Mouse (Mus musculus) frontal cortex, postnatal 14 days (tissue): ENCODE data around the gene Npnt.

Source experiments
- DNase-seq, 2 experiments: peaks; one replicate each; pipeline ENCODE4 v3.0.0; 2022; ENCODE audit warnings: low spot score in 2 of 2

The Npnt gene

DNA sequence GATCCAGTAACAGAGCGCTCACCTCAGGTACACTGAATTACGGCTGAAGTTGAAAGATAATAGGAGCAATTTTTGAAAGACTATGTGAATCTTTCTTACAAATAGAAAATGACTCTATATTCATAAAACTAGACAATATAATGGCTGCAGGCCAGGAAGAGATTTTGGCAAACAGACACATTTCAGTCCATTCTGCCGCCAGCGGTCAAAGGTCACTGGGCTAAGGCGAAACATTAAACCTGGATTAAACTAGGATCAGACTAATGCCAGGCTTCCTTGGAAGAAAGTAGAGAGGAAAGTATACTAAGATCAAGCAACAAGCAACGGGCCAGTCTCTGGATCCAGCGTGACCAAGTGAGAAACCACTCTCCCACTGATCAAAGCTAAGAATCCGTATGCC lies 11.1 kb downstream of the Npnt start:
- DNase-seq = no peak

- no peak for DNase-seq
These were observed 15.4 kb downstream of the Npnt start for GRCm38 (mm10) chr3:132934649-132935048.

DNA sequence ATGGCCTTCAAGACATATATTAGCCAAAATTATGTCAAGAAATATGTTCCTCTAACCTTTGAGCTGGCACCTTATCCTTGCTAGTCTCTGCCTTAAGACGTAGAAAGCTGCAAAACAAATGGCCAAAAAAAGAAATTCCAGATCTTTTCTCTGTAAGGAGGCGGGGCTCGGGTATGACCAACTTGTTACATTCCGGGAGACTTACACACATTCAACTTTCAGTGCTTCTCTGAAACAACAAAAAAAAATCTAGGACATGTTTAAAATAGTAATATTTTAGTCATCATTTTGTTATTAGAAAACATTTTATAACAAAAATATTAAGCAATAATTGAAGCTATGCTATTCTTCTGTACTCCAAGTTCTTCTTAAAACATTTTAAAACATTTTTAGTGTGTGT lies 18.6 kb downstream of the Npnt start:
- DNase-seq = no peak

GRCm38 (mm10) chr3:132929866-132930265 lies 20.2 kb downstream of the Npnt start:
- no peak for DNase-seq

- no peak for DNase-seq
These were observed 21.9 kb downstream of the Npnt start for GRCm38 (mm10) chr3:132928186-132928585.

GRCm38 (mm10) chr3:132919798-132920197 lies 30.3 kb downstream of the Npnt start:
- DNase-seq = no peak

DNA sequence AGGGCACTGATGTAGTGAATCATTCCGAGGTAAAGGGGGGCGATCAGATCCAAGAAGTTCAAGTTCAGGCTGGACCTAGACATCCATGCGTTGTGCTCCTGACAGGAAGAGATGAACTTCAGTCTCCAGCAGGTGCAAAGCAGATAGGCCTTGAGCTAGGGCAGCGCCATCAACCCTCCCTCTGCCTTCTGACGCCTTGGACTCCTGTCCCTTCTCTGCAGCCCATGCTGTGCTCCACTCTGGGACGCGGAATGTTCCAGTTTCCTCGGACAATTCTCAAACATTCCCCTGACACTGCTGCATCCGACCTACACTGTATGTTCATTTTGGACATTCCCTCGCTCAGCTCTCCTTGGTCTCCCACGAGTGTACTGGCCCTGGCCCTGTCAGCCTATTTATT lies 30.9 kb downstream of the Npnt start:
- no peak for DNase-seq

DNA sequence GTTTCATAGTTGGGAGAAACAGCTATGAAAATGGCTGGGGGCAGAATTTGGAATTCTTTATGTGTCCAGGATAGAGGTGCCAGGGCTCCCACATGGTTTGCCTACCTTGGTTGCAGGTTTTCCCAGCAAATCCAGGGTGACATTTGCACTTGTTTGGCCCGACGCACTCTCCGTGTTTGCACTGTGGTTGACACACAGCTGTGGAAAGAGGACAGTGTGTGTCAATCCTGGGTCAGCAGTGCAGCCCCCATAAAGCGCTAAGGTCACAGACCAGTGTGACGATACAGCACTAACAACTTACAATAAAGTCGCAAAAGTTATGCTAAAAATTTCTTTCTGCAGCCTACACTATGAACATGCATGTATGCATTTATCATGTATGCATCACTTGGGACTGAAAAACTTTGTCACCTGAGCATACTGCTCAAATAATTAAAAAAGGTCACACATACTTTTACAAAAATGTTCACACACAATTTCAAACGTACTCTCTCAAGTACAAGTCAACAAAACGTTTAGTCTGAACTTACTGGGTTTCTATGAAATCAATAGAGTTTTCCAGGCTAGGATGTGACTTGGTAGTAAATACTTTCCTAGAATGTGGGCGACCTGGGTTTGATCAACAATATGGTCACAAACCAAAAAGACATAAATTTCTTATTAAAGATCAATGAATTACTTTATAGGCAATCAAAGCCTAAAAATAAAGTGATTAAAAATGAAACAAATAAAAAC lies 32.6 kb downstream of the Npnt start:
- no peak for DNase-seq

DNA sequence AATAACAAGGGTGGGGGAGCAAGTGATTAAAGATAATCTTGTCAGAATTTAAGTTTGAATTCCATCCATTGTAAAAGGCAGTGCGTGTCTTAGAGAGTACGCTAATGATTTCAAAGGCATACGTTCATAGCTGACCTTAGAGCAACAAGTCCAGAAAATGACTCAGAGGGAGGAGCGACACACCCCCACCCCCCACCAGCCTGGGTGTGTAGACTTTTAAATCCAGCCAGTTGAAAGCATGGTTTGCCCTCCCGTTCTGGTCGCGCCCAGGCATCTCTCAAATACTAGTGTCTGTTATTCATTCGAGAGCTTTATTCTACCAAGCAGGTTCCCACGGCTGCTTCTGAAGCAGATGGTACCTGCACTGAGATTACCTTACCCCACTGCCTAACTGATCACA lies 34.4 kb downstream of the Npnt start:
- no peak for DNase-seq

DNA sequence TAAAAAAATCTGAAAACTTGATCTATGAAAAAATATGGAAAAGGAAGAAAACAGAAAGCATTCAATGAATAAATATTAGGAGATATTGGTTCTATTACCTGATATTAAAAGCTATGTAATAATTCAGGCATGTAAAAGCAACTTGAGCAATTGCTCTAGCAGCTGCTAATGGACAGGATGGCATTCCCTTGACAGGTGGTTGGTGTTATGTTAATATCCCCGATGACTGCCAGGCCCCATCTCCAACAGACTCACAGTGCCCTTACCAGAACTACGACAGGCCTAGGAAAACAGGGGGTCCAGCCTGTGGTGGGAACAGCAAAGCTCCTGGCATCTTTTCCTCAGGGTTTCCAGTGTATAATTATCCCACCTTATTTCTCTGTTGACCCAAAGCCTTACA lies 37.7 kb downstream of the Npnt start:
- no peak for DNase-seq

GRCm38 (mm10) chr3:132911716-132912115 lies 38.4 kb downstream of the Npnt start:
- no peak for DNase-seq

- no peak for DNase-seq
These were observed 39.4 kb downstream of the Npnt start for GRCm38 (mm10) chr3:132910727-132911126.

DNA sequence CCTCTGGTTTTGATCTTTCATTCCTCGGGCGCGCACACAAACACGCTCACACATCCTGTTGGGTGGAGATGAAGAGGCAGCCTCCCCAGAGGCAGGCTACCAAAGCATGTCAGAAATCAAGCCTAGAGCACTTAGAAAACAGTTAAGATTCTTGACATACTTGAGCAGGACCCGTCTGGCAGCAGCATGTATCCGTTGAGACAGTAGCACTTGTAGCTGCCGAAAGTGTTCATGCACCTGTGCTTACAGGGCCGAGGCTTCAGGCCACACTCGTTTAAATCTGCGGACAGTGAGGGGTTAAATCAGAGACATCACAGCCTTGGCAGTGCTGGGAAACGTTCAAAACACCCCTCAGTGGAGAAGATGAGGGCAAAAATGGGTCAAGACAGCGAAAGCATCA lies 40.4 kb downstream of the Npnt start:
- DNase-seq = no peak

GRCm38 (mm10) chr3:132907506-132908203 lies 42.4 kb downstream of the Npnt start:
- DNase-seq = no peak

- no peak for DNase-seq
These were observed 44.7 kb downstream of the Npnt start for GRCm38 (mm10) chr3:132905224-132905930.

- DNase-seq = no peak
These were observed 46.7 kb downstream of the Npnt start for GRCm38 (mm10) chr3:132903386-132903785.

DNA sequence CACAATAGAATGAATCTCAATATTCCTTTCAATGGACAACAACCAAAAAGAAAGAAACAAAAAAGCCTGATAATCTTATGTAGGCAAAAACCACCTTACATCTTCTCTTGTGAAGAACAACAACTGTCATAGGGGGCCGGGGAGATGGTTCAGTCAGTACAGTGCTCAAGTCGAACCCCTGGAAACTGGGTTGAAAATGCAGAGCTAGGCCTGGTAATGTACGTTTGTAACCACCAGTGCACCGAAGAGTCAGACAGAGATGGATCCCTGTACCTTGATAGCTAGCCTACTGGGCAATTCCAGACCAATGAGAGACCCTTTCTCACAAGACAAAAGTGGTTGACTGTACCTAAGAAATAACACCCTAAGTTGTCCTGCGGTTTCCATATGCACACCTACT lies 47.2 kb downstream of the Npnt start:
- DNase-seq = no peak

DNA sequence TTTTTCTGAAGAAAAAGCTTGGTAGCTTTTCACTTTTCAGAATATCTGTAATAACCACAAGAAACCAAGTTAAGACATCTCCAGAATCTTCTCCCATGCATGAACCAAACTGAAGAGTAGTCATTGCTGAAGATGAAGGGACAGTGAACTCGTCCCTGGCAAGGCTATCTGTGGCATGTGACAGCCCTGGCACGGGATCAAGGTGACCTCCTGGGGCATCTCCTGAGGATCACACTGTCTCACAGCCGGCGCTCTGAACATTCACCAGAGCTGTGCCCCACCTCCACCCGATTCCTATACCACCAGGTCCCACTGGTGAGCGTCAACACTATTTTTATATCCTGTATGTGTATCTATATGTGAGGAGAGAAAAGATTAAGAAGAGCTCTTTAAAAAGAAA lies 47.9 kb downstream of the Npnt start:
- DNase-seq = no peak

- no peak for DNase-seq
These were observed 52.2 kb downstream of the Npnt start for GRCm38 (mm10) chr3:132897891-132898290.

DNA sequence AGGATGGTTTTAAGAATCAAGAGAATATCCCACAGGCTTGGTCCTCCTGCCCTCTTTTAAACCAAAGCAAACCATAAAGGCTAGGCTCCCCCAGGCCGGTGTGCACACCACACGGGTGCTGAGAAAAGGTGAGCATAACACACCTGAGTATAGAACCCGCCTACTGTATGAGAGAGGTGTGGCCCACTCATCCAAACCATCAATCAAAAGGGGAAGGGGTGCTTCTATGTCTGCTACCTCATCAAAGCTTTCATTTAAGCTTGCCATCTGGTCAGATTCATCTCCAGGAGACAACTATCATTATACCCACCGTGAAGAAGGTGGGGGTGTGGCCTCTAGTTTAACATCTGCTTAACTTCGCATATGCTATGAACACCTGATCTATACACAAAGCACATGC lies 52.7 kb downstream of the Npnt start:
- DNase-seq = no peak

DNA sequence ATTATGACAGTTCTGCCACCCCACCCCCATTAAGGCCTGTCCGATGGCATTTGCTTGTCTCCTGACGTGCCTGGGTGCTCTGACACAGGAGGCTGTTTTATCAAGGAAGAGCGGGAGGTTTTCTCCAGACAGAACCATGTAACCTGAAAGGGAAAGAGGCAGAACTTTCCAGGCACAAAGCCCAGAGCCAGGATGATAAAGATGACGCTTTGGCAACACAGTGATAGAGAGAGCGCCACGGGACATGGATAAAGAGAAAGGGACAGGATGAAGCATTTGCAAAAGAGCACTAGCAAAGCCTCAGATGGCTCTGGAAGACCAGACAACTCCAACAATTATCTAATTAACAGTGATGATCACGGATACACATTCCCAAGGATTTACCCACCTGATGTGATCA lies 56.0 kb downstream of the Npnt start:
- DNase-seq = no peak

DNA sequence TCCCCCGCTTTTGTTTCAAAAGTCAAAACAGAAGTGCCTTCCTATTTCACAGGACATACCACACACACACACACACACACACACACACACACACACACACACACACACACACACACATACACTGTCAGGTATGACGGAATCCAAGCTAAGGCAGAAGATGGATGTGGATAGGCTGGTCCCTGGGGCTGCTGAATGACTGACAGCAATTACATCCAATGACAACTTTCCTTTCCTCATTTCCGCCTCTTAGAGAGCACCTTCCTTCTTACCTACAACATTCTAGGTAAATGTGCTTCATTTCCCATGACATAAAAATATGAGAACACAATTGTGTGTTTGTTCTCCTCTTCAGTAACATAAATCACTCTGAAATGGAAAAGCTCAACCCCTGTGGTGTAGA lies 56.4 kb downstream of the Npnt start:
- no peak for DNase-seq

DNA sequence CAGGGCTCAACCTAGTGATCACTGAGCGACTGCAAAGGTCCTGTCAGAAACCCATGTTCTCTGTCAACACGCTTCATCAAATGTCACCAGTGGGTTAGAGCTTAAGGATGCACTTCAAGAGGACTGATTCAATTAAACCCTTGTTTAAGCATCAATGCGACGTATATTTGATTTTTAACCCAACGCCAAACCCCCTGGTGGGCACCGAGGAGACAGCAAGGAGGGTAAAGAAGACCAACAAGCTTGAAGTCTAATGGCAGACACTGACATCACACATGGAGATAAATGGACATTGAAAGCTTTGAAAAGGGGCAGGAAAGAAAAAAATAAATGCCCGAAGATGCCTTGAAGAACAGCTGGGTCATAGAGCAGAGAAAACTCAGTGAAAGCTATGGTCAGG lies 57.0 kb downstream of the Npnt start:
- DNase-seq = no peak
